Mouse (Mus musculus) kidney, embryonic 14.5 days (tissue): ENCODE data around the gene Slc23a2. TPM values are rescaled to one million over a fixed set of nuclear protein-coding genes. Genes with fewer than 3 reads are reported as not detected.

ENCODE experiments used
- ATAC-seq: fragments of 200-750 bp; cut with Nextera tagmentation; 2 replicates; pipeline ENCODE4 v1.8.0; 2017; ENCODE audit warnings: moderate number of reproducible peaks, mild to moderate bottlenecking, moderate TSS enrichment, moderate library complexity; ENCODE audit not compliant: low FRiP score, low TSS enrichment
- H3K27ac ChIP-seq: fragments of 300-500 bp; sonication (generic); 2 replicates; pipeline ENCODE4 v1.5.1; 2014; ENCODE audit warnings: low read depth, mild to moderate bottlenecking, low read length, moderate library complexity, mixed read lengths
- H3K27me3 ChIP-seq: fragments of 300-500 bp; sonication (generic); 2 replicates; pipeline ENCODE4 v1.6.1; 2014; ENCODE audit warnings: mild to moderate bottlenecking, low read length; ENCODE audit not compliant: control insufficient read depth, insufficient read depth
- H3K36me3 ChIP-seq: fragments of 300-500 bp; sonication (generic); 2 replicates; pipeline ENCODE4 v1.6.1; 2014; ENCODE audit warnings: low read length, mixed read lengths; ENCODE audit not compliant: control insufficient read depth, insufficient read depth
- H3K4me1 ChIP-seq: fragments of 300-500 bp; sonication (generic); 2 replicates; pipeline ENCODE4 v1.6.1; 2014; ENCODE audit warnings: low read length, mixed read lengths; ENCODE audit not compliant: control insufficient read depth, insufficient read depth
- H3K4me2 ChIP-seq: fragments of 300-500 bp; sonication (generic); replicated peaks from 2 replicates; pipeline ENCODE4 v1.6.1; 2014; ENCODE audit warnings: low read depth, mild to moderate bottlenecking, low read length
- H3K4me3 ChIP-seq: fragments of 300-500 bp; sonication (generic); 2 replicates; pipeline ENCODE4 v1.5.1; 2014; ENCODE audit warnings: mild to moderate bottlenecking, low read length
- H3K9ac ChIP-seq: fragments of 300-500 bp; sonication (generic); 2 replicates; pipeline ENCODE4 v1.6.1; 2014; ENCODE audit warnings: low read depth, mild to moderate bottlenecking, low read length, moderate library complexity
- H3K9me3 ChIP-seq: fragments of 300-500 bp; sonication (generic); 2 replicates; pipeline ENCODE4 v1.6.1; 2016; ENCODE audit warnings: low read length; ENCODE audit not compliant: control insufficient read depth
- WGBS: fragments of 180-500 bp; shearing (Covaris S2); extraction: QIAGEN DNeasy Blood & Tissue Kit; methylation state at CpG from one replicate; pipeline ENCODE4 v1.1.7; 2014; 5-methylcytosine and 5-hydroxymethylcytosine counted together
- polyA plus RNA-seq: library from polyadenylated mRNA; unstranded; fragments of >200 nt; fragmentation: Nextera tagmentation; extraction: Ambion mirVana; gene quantifications from 2 replicates; pipeline ENCODE4 v1.2.1, GENCODE M21; 2014

Slc23a2 gene
- polyA plus RNA-seq, 1 experiment from 2014 or later: 18.0 TPM

GRCm38 (mm10) chr2:132142606-132143005 is 2.3 kb downstream of the Slc23a2 start:
- H3K4me3 ChIP-seq: no peak overlapping the region
- ATAC-seq: no peak
- H3K9me3 ChIP-seq: no peaks in the 10 kb centered on the region
- no peaks in the 10 kb centered on the region; the same call in 1 of the 2 replicates for H3K27me3 ChIP-seq
- WGBS: 86% methylated on average over 8 of the region's 8 CpGs
- no peak overlapping the region for H3K9ac ChIP-seq
- H3K4me2 ChIP-seq: no peak overlapping the region
- 0 out of 2 replicates have a peak, but pooled peaks cover 9% of the 10 kb centered on the region for H3K4me1 ChIP-seq
- H3K27ac ChIP-seq: no peak overlapping the region
- no peaks in the 10 kb centered on the region for H3K36me3 ChIP-seq

- H3K4me2 ChIP-seq: no peak overlapping the region
- WGBS: 79% methylated on average over 10 of the region's 10 CpGs
- no peaks in the 10 kb centered on the region for H3K27me3 ChIP-seq
- H3K36me3 ChIP-seq: no peaks in the 10 kb centered on the region
- H3K9ac ChIP-seq: no peak overlapping the region
- no peak for ATAC-seq
- no peaks in the 10 kb centered on the region for H3K9me3 ChIP-seq
- H3K4me1 ChIP-seq: 0 out of 2 replicates have a peak, but pooled peaks cover 7% of the 10 kb centered on the region
- H3K27ac ChIP-seq: no peak overlapping the region
- H3K4me3 ChIP-seq: no peak overlapping the region
Observed at GRCm38 (mm10) chr2:132140536-132140935, 4.4 kb downstream of the Slc23a2 start.

GRCm38 (mm10) chr2:132139099-132139498 is 5.8 kb downstream of the Slc23a2 start:
- no peak for ATAC-seq
- H3K27me3 ChIP-seq: no peaks in the 10 kb centered on the region
- 88% methylated on average over 2 of the region's 2 CpGs for WGBS
- H3K9ac ChIP-seq: no peak overlapping the region
- 0 out of 2 replicates have a peak, but pooled peaks cover 6% of the 10 kb centered on the region for H3K4me1 ChIP-seq
- no peaks in the 10 kb centered on the region for H3K36me3 ChIP-seq
- H3K4me3 ChIP-seq: no peak overlapping the region
- no peak overlapping the region for H3K4me2 ChIP-seq
- no peaks in the 10 kb centered on the region for H3K9me3 ChIP-seq
- no peak overlapping the region for H3K27ac ChIP-seq

- 88% methylated on average over 8 of the region's 8 CpGs for WGBS
- no peak for ATAC-seq
- Histone ChIP-seq H3K4me3 (no peak overlapping the region), H3K27me3 (no peaks in the 10 kb centered on the region), H3K27ac (no peak overlapping the region), H3K4me2 (no peak overlapping the region), H3K9me3 (no peaks in the 10 kb centered on the region), H3K9ac (no peak overlapping the region), H3K36me3 (no peaks in the 10 kb centered on the region), H3K4me1 (peaks cover 5% of the 10 kb centered on the region; the same call in 1 of the 2 replicates)
Observed at GRCm38 (mm10) chr2:132135876-132136637, 8.9 kb downstream of the Slc23a2 start.

- Histone ChIP-seq H3K36me3 (no peaks in the 10 kb centered on the region), H3K9ac (no peak overlapping the region), H3K4me1 (peaks cover 5% of the 10 kb centered on the region; the same call in 1 of the 2 replicates), H3K9me3 (no peaks in the 10 kb centered on the region), H3K27me3 (no peaks in the 10 kb centered on the region), H3K4me2 (no peak overlapping the region), H3K4me3 (no peak overlapping the region), H3K27ac (no peak overlapping the region)
- no peak for ATAC-seq
- 85% methylated on average over 4 of the region's 4 CpGs for WGBS
Observed at GRCm38 (mm10) chr2:132134758-132135157, 10.2 kb downstream of the Slc23a2 start.

GRCm38 (mm10) chr2:132133436-132133835 is 11.5 kb downstream of the Slc23a2 start:
- no peaks in the 10 kb centered on the region for H3K27me3 ChIP-seq
- no peaks in the 10 kb centered on the region for H3K36me3 ChIP-seq
- WGBS: 42% methylated on average over 2 of the region's 2 CpGs
- no peaks in the 10 kb centered on the region for H3K9me3 ChIP-seq
- no peak overlapping the region for H3K27ac ChIP-seq
- H3K4me2 ChIP-seq: no peak overlapping the region
- H3K9ac ChIP-seq: no peak overlapping the region
- ATAC-seq: no peak
- H3K4me3 ChIP-seq: no peak overlapping the region
- H3K4me1 ChIP-seq: peaks cover 5% of the 10 kb centered on the region; the same call in 1 of the 2 replicates

GRCm38 (mm10) chr2:132131266-132131665 is 13.6 kb downstream of the Slc23a2 start:
- 0 out of 2 replicates have a peak overlapping the region, but pooled peaks have one; percentile 8 for H3K4me3 ChIP-seq

GRCm38 (mm10) chr2:132129980-132130379 is 14.9 kb downstream of the Slc23a2 start:
- Histone ChIP-seq H3K4me3 (no peak overlapping the region), H3K9me3 (no peaks in the 10 kb centered on the region), H3K9ac (no peak overlapping the region), H3K4me2 (no peak overlapping the region), H3K27me3 (no peaks in the 10 kb centered on the region), H3K4me1 (peaks cover 5% of the 10 kb centered on the region; the same call in 1 of the 2 replicates), H3K36me3 (no peaks in the 10 kb centered on the region), H3K27ac (no peak overlapping the region)
- 92% methylated on average over 7 of the region's 7 CpGs for WGBS
- ATAC-seq: no peak

More at GRCm38 (mm10) chr2:132131266-132131665, 13.6 kb downstream of the Slc23a2 start:
- Histone ChIP-seq H3K27ac (no peak overlapping the region), H3K9me3 (no peaks in the 10 kb centered on the region), H3K4me1 (peaks cover 5% of the 10 kb centered on the region; the same call in 1 of the 2 replicates), H3K36me3 (no peaks in the 10 kb centered on the region), H3K27me3 (no peaks in the 10 kb centered on the region), H3K9ac (peak overlapping the region; percentile 24; the same call in 1 of the 2 replicates), H3K4me2 (peak overlapping the region; percentile 20; the same call in 1 of the 2 replicates)
- peak; percentile 85 for ATAC-seq
- 6% methylated on average over 9 of the region's 9 CpGs for WGBS

GRCm38 (mm10) chr2:132129247-132129646 is 15.7 kb downstream of the Slc23a2 start:
- Histone ChIP-seq H3K4me1 (peaks cover 5% of the 10 kb centered on the region; the same call in 1 of the 2 replicates), H3K4me3 (no peak overlapping the region), H3K9me3 (no peaks in the 10 kb centered on the region), H3K9ac (no peak overlapping the region), H3K36me3 (no peaks in the 10 kb centered on the region), H3K27ac (no peak overlapping the region), H3K27me3 (no peaks in the 10 kb centered on the region), H3K4me2 (no peak overlapping the region)
- no peak for ATAC-seq
- 83% methylated on average over 7 of the region's 7 CpGs for WGBS
